Mouse (Mus musculus): Measurements from ENCODE around the gene Sphk1.

The Sphk1 gene

DNA sequence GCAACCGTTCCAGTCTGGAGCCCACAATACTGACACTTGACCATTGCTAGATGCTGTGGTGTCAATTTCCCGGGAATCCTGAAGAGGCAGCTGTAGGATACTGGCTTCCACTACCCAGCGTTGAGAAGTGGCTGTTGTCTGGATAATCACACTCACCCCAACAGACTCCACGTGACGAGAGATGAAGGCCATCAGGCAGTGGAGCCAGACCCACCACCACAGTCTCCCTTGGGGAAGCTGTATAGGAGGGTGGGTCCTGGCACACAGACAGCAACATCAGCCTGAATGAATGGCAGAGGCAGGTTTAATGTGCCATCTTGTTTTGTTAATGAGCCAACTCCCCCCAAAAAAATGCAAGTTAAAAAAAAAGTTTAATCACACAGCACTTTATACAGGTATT lies 6.7 kb downstream of the Sphk1 start:
- in situ Hi-C loops (cut with MboI): no loop called here

DNA sequence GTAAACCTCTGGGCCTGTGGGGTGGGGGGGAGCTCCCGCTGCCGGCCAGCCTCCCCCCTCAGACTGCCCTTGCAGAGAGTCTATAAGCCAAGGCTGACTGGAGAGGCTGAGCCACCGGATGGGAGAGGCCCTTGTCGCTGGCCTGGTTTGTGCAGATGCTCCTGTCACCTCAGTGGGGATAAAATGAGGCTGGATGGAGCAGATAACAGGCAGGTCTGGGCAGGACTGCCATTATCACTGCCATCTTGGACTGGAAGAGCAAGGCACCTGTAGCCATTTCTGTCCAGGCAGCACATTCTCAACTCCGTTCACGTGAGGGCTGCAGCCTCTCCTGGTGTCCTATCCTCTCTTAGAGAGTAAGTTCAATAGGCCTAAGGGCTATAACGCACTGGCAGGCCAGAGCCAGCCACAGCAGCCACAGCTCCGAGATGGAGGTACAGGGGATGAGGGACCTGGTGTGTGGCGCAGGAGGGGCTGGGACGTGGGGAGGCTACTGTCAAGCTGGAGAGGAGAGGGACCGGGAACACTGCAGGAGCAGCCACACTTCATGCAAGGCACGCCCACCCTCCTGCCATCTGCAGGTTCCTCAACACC lies 7.5 kb downstream of the Sphk1 start:
- in situ Hi-C loops (cut with MboI): no loop called here

DNA sequence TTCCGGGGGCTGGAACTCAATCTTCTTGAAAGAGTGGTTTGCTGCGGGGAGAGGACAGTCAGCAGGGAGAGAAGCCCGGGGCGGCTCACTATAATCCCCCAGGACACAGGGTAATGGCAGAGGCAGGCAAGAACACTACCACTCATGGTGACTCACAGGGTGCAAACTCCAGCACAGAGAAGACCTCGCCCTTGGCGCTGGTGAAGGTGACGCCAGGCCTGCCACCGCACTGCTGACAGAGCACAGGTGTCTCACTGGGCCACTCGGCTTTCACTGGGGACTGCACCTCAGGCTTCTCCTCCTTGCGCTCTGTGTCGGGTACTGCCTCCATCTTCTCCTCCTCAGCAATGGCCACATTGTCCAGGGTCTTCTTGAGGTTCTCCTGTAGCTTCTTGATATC lies 10.5 kb downstream of the Sphk1 start:
- in situ Hi-C loops (cut with MboI): no loop called here

DNA sequence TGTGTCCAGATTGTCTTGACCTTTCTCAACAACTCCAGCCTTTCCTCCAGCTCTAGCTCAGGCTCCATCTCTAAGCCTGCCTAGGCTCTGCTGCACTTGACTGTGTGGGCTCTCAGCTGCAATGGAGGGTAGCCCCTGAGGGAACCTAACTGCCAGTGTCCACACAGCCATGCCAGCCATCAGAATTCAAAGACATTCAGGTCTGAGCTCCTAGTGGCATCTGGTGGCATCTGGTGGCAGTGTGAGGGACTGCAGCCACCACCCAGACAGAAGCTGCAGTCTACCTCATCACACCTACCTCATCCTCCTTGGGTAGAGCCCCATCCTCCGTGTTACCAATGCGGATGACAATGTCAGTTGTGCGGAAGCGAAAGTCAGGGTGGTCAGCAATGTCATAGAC lies 12.4 kb downstream of the Sphk1 start:
- in situ Hi-C loops (cut with MboI): no loop called here

DNA sequence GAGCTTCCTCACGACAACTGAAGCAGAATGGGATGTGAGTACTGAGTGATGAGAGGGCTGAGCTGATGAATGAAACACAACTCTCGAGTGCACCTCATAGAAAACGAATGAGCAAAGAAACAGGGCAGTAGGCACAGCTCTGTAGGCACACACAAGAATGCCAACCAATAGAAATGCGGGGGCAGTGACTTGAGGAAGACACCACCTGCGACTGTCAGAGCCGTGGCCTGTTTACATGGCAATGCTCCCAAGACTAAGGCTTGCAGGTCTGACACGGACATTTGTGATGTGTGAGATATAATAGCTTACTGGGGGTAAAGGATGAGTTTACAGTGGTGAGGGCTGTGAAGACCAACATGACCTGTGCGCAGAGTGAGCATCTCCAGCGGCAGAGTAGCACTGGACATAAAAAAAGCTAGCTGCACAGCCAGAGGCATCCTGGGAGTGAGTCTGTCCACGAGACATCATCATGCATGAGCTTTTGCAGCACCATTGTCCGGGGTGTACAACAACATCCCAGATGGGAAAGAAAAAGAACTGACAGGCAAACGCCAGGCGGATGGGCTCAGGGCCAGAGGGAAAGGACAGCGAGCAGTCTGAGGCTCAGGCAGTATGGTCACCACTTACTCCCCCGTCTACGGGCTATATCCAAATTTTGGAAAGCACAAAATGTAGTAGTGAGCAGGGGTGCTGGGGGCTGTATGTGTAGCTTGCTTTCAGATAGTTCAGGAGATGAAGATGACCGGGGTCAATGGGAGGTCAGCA lies 16.8 kb downstream of the Sphk1 start:
- in situ Hi-C loops (cut with MboI): no loop called here

DNA sequence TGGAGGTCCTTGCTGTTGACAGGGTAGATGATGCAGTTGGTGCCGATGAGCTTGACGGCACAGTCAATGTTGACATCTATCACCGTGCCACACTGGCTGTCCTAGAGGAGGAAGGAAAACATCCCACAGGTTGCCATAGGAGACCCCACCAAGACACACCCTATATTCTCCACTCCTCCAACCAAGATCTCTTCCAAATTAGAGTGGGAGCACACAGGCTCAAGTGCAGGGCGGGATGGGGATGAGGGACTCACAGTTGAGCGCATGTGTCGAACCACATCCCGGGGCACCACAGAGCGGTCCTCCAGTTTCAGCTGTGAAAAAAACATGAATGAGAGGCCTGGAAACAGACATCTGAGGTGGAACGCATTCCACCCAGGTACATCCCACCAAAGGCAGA lies 18.1 kb downstream of the Sphk1 start:
- in situ Hi-C loops (cut with MboI): no loop called here

DNA sequence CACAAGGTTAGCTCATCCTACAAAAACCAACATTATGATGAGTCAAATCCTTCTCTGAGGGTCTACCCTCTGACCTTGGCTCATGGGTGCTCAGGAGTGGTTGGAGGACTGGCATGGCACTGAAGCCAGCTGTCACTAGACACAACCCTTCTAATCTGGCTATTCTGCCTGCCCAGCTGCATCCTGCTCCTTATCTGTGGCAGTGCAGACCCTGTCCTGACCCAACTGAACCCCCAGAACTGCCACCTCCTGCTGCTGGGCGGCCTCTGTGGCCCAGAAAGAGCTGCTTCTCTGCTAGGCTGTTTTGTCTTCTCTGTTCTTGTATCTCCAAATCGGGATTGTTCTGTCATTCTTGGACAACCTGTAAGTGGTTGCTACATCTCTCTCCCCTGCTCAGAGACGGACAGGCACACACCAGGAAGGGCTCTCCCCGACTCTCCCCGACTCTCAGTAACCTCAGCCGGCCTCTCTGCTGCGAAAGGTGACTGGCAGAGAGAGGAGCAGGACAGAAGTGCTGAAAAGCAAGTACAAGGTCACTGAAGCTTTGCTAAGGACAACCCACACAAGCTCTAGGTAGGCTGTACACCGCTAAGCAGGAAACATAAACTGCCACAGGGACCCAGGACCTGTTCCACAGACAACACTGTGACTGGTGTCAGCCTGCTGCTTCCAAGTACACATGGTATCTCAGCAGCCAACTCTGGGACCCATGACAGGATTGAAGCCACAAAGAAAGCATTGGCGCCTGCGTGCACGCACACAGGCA lies 18.7 kb downstream of the Sphk1 start:
- in situ Hi-C loops (cut with MboI): no loop called here

DNA sequence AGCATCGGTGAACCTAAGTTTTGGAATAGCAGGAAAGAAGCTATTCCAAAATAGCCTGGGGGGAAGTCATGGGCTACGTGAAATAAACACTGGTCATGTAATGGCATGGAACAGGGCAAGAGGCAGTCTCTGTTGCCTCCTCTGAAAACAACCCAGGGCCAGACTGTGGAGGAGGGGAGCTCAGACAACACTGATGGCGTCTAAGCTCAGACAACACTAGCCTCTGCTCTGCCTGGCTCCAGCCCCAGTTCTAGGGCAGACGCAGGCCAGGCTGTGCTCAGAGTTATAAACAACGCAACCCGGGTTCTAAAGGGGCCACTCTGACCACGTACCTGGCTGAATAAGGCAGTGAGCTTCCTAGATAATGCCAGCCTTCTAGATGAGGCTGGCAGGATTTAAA lies 20.0 kb downstream of the Sphk1 start:
- in situ Hi-C loops (cut with MboI): no loop called here

DNA sequence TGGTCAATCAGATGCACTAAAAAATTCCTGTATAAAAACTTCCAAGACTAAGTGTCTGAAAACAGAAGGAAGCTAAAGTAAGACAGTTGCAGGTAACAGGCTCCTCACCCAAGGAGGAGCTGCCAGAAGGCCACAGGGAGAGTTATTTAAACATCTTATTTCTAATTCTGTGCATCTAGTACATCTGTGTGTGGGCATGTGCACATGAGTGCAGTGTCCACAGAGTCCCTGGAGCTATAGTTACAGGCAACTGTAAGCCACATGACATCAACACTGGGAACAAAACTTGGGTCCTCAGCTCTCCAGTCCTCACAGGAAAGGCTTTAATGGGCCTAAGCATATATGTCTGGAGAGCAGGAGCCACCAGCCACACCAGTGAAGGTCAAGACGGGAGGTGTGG lies 21.5 kb downstream of the Sphk1 start:
- in situ Hi-C loops (cut with MboI): no loop called here

DNA sequence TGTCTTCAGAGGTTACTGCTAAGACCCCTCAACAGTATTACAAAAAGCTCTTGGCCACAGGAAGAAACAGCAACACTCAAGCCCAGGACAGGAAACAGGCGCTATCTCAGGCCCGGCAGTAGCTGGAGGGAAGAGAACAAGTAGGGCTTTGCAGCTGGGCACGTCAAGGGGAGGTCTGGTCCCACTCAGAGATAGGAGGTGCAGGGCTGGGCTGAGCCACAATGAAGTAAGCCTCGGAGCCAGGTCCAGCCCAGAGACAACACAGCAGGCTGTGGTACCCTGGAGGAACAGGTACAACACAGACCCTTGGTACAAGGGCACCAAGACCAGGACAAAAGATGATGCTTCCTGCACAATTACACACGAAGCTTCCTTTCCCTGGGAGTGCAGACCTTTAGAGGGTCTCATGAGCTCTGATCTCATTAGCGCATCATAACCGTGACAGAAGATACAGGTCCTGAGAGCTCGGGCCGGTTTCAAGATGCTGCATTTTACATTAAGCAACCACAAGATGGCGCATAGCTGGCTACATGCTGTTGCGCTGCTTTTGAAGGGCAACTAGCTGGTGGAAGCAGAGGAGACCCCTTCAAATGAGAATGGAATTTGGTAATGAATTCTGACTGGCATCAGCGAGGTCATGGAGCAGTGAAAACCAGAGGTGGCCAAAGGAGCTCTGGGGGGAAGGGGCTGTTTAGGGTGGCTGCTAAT lies 23.6 kb downstream of the Sphk1 start:
- in situ Hi-C loops (cut with MboI): no loop called here

DNA sequence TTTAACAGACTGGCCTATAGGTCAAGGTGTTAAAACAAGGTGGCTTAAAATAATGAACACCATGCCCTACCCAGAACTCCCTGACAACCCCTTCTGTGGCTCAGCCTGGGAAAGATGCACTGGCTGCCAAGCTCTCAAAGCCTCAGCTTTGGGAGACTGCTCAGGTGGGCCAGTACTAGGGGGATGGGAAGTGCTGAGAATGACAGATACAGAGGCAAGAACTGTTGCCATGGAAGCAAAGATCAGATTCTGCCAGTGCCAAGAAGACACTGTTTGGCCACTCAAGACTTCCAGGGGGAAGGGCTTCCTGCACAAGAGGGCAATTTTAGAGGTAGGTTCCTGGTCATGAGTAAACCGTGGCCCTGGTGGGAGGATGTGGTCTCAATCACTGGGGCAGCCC lies 24.8 kb downstream of the Sphk1 start:
- in situ Hi-C loops (cut with MboI): no loop called here

DNA sequence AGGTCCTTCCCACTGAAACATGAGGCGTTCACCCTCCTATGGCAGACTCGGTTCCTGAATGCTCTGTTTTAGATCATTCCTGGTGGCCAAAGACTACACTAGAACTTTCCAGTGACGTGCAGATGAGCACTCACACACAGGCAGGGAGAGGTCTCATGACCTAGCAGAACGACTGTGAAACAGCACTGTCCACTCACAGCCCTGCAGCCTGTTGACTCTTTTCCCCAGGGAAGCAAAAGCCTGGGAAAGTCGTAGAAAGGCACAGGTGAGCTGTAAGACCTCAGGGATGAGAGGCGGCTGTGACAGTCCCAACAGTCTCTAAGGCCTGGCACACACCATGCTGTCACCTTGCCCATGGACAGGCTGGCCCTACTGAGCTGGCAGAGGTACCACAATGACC lies 25.6 kb downstream of the Sphk1 start:
- in situ Hi-C loops (cut with MboI): no loop called here

DNA sequence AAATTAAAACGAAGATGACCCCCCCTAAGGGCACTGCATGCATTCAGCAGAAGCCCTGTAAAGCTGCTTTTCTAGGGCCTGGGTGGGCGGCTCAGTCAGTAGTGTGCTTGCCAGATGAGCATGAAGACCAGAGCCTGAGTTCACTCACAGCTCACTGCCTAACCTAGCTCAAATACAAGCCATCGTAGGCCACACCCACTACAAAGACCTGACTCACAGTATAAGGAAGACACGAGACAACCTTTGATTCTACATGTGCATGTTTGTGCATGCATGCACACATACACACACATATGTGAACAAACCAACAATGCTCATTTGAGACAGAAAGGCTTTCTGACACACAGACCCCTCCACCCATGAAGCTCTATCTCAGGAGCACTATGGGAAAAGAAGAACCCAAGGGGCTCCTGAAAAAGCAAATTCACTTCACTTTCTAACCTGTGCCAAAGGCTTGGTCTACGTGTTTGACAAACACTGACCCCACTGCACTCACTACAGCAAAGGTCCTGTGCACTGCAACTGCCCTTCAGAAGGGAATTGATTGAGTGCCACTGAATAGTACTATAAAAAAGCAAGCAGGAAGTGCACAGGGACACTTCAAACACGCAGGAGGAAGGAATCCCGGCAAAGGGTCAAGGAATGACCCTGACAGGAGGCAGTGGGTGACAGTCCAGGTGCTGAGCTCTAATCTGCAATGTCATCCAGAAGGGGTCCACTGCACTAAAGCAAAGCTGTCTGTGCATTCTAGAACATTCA lies 34.7 kb downstream of the Sphk1 start:
- in situ Hi-C loops (cut with MboI): no loop called here

DNA sequence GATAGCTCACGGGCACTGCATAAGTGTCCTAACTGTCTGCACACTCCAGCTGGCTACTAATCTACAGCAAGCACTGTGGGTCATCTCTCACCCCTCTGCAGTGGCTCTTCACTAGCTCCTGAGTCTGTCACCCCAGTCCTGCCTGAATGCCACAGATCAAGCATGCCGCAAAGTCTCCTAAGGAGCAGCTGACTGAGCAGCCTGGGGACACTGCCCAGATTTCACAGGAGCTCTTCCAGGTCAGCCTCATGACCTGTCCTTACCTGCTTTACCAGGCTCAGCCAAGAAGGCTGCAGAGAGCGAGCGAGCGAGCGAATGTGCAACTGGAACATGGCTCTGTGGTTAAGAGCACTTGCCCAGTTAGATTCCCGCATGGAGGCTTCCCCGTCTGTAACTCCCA lies 36.8 kb downstream of the Sphk1 start:
- in situ Hi-C loops (cut with MboI): no loop called here

DNA sequence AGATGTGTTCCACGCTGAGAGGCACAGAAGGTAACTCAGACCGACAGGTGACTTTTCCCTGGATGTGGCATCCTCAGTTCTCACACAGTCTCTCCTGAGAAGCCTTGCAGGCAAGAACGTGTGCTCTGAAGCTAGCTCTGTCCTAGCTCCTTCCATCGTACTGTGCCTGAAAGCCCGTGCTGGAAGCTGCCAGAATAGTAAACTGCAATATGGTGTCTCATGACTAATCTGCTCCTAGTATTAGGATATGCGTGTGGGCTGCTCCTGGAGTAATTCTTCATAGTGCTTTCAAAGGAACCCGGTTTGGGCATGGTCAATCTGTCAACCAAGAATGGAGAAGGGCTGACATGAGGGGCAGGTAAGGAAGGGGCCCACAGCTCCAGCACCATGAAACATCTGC lies 40.1 kb downstream of the Sphk1 start:
- in situ Hi-C loops (cut with MboI): no loop called here

DNA sequence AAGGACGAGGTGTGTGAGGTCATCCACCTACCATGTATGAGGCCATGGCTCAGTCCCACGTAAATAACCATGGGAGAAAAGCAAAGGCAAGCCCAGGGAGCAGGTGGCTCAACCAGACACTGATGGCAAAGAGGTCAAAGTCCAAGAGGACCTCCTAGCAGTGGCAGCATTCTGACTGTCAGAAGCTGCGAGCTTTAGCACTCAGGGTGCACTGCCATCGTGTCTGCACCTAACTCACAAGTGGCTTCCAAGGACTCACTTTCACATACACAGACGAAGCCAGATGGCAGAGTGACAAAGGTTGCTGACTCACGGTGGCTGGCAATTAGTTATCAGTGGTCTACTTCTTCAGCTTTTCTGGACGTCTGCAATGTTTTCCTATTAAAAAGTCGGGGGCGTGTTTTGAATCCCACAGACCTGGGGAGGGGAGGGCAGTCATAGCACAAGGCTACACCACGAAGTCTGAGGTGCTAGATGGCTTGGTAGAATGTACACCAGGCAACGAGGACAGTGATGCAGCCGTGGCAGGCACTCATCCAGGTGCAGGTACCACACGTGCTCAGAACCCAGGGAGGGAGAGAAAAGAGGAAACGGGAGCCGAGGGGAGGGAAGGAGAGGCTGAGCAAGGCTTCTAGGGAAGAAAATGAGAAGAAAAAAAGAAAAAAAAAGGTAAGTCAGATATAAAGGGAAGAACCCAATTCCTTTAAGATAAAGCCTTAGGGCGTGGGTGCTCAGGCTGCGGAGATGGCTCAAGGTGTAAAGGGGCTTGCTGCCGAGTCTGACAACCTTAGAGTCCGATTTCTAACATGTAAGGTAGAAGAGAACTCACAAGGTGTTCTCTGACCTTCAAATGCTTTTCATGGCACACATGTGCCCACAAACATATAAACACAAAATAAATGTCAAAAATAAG lies 41.3 kb downstream of the Sphk1 start:
- in situ Hi-C loops (cut with MboI): no loop called here

DNA sequence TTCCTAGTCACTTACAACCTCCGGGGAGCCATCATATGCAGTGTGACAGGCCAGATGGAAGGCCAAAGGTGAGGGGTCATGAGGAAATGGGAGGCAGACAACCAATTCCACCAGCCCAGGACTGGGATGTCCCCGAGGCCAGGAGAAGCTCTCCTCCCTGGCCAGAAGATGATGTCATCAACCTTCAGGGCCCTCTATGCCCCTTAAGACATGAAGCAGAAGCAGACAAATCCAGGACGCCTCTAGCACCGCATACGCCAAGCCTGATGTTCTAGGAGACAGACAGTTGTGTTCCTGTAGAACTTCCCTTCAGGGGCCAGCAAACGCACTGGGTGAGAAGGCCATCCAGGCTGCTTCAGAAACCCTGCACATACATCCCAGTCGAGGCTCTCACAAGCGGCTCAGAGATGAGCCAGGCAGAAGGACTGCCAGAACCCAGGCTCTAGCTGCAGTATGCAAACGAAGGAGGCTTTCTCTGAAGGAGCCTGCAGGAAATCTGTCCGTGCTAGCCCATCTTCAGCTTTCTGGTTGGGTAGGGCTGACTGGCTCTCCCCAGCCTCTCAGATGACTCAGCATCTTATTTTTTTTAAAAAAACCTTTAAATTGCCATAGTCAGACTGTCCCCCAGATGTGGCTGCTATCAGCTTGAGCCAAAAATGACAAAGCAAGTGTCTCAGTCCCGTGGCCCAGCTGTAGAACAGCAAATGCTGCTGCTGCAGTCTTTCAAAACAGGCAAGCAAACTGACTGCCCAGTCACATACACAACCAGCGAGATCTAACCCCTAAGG lies 42.2 kb downstream of the Sphk1 start:
- in situ Hi-C loops (cut with MboI): no loop called here

DNA sequence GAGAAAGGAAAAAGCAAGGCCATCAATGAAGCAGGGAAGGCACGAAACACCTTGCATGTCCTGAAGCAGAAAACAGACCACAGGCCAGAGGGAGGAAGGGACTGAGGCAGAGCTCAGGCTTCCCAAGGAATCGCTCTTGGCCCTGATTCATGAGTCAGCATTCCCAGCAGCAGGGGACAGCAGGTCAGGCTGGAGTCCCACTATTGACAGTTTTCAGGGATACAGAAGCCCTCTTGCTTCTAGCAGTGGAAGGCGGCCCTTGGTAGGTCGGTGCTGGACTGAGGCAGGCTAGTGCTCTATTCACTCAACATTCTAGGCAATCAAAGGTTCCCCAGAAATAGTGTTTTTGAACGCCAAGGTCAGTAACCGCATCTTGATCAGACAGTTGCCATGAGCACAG lies 43.8 kb downstream of the Sphk1 start:
- in situ Hi-C loops (cut with MboI): no loop called here

DNA sequence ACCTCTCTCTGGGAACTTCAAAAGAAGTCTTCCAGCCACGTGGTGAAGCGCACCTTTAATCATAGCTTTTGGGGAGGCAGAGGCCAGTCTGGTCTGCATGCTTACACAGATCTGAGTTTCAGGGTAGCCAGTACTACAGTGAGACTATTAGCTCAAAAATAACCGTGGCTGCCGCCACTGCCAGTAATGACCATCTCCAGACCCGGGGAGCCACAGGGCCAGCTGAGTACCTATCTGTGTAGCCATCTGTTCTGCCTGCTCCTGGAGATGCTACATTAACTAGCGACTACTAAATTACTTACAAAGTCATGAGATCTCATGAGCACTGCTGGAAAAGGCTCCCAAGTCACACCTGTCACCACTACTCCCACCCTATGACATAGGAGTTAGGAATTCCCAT lies 44.3 kb downstream of the Sphk1 start:
- in situ Hi-C loops (cut with MboI): no loop called here

DNA sequence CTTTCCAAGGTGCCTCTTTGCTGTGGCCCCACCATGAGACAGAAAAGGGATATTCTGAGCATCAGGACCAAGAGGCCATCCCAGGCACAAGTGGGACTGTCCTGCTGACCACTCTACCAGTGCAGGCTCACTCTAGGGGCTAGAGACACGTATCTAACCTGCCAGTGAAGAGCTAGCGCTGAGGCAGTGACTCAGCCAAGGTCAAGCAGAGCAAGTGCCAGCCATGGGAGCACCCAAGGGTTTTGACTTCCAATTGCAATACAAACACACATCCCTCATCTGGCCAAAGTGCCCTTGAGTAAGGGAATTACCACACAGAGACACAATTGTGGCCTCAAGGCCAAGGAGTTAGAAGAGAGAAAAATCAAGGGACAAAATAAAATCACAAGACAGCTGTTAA lies 44.7 kb downstream of the Sphk1 start:
- in situ Hi-C loops (cut with MboI): no loop called here
